Mouse (Mus musculus): ENCODE data around the gene Hcfc1. TPM values are rescaled to one million over a fixed set of nuclear protein-coding genes. Genes with fewer than 3 reads are reported as not detected.

Hcfc1 gene
- polyA plus RNA-seq, 1 experiment from 2014 or later = 39.1 TPM

DNA sequence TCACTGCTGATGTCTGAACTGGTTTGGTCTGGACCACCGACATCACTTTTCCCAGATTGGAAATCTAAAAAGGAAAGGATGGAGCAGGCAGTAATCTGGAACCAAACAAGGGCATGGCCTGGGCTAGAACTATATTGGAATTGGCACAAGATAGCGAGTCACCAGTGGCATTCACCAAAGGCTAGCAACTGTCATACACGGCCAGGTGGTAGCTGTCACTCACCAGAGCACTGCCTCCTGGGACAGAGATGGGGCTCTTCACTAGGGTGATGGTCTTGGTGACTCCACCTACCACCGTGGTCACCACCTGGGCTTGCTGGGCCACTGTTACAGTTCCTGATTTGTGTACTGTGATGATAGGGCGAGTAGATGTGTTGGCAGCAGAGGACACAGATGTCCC is 13.6 kb downstream of the Hcfc1 start:
- no peak overlapping the region for H3K27ac ChIP-seq (ENCODE audit: low read length)
- no peaks in the 10 kb centered on the region for H3K9me3 ChIP-seq (replicated peaks; ENCODE audit: control insufficient read depth, low read length)
- H3K9ac ChIP-seq (ENCODE audit: low read length) = no peak overlapping the region
- H3K4me1 ChIP-seq (ENCODE audit: control insufficient read depth, insufficient read depth, low read length) = no peaks in the 10 kb centered on the region
- H3K27me3 ChIP-seq (ENCODE audit: control insufficient read depth, insufficient read depth, low read length) = no peaks in the 10 kb centered on the region
- no peak overlapping the region for H3K4me3 ChIP-seq (replicated peaks; ENCODE audit: low read length)
- ATAC-seq (ENCODE audit: insufficient read depth, low FRiP score) = no peak
- H3K36me3 ChIP-seq (ENCODE audit: control insufficient read depth, insufficient read depth, low read length) = peaks cover 15% of the 10 kb centered on the region
- 87% methylated on average over 5 of the region's 5 CpGs for WGBS
- H3K4me2 ChIP-seq (ENCODE audit: low read depth, low read length) = no peak overlapping the region

GRCm38 (mm10) chrX:73949341-73949740 is 16.8 kb downstream of the Hcfc1 start:
- no peak; the same call in 1 of the 2 replicates for ATAC-seq (ENCODE audit: insufficient read depth, low FRiP score)

DNA sequence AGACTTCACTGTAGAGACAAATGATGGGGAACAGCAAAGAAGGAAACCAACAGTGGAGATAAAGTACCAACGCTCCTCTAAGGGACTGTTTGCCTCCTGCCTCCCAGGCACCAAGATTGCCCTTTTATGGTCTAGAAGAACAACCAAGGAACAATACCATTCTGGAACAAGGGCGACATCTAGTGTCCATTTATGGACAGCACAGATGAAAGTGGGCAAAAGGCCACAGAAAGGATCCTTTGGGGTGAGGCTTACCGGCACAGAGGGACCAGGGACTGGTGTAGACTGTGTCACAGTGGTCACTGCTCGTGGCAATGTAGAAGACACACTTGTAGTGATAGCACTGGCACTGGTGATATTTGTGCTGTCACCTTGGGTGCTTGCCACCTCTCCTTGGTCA is 17.5 kb downstream of the Hcfc1 start:
- Histone ChIP-seq H3K4me1 (ENCODE audit: control insufficient read depth, insufficient read depth, low read length) (no peaks in the 10 kb centered on the region), H3K27me3 (ENCODE audit: control insufficient read depth, insufficient read depth, low read length) (no peaks in the 10 kb centered on the region), H3K4me2 (ENCODE audit: low read depth, low read length) (no peak overlapping the region), H3K27ac (ENCODE audit: low read length) (peak overlapping the region; percentile 27; the same call in 1 of the 2 replicates), H3K36me3 (ENCODE audit: control insufficient read depth, insufficient read depth, low read length) (0 out of 2 replicates have a peak, but pooled peaks cover 3% of the 10 kb centered on the region), H3K4me3 (replicated peaks; ENCODE audit: low read length) (no peak overlapping the region), H3K9ac (ENCODE audit: low read length) (no peak overlapping the region), H3K9me3 (replicated peaks; ENCODE audit: control insufficient read depth, low read length) (no peaks in the 10 kb centered on the region)
- WGBS = 30% methylated on average over 4 of the region's 4 CpGs
- peak; percentile 47 for ATAC-seq (ENCODE audit: insufficient read depth, low FRiP score)

More at GRCm38 (mm10) chrX:73949341-73949740, 16.8 kb downstream of the Hcfc1 start:
- 90% methylated on average over 10 of the region's 10 CpGs for WGBS
- Histone ChIP-seq H3K4me1 (ENCODE audit: control insufficient read depth, insufficient read depth, low read length) (no peaks in the 10 kb centered on the region), H3K27ac (ENCODE audit: low read length) (no peak overlapping the region), H3K27me3 (ENCODE audit: control insufficient read depth, insufficient read depth, low read length) (no peaks in the 10 kb centered on the region), H3K4me3 (replicated peaks; ENCODE audit: low read length) (no peak overlapping the region), H3K36me3 (ENCODE audit: control insufficient read depth, insufficient read depth, low read length) (peaks cover 8% of the 10 kb centered on the region; the same call in 1 of the 2 replicates), H3K4me2 (ENCODE audit: low read depth, low read length) (no peak overlapping the region), H3K9ac (ENCODE audit: low read length) (no peak overlapping the region), H3K9me3 (replicated peaks; ENCODE audit: control insufficient read depth, low read length) (no peaks in the 10 kb centered on the region)

GRCm38 (mm10) chrX:73946896-73947295 is 19.3 kb downstream of the Hcfc1 start:
- no peaks in the 10 kb centered on the region for H3K4me1 ChIP-seq (ENCODE audit: control insufficient read depth, insufficient read depth, low read length)
- H3K27ac ChIP-seq (ENCODE audit: low read length) = no peak overlapping the region
- H3K4me2 ChIP-seq (ENCODE audit: low read depth, low read length) = no peak overlapping the region
- no peak overlapping the region for H3K9ac ChIP-seq (ENCODE audit: low read length)
- H3K36me3 ChIP-seq (ENCODE audit: control insufficient read depth, insufficient read depth, low read length) = 0 out of 2 replicates have a peak, but pooled peaks cover 3% of the 10 kb centered on the region
- H3K4me3 ChIP-seq (replicated peaks; ENCODE audit: low read length) = no peak overlapping the region
- H3K9me3 ChIP-seq (replicated peaks; ENCODE audit: control insufficient read depth, low read length) = no peaks in the 10 kb centered on the region
- ATAC-seq (ENCODE audit: insufficient read depth, low FRiP score) = no peak
- H3K27me3 ChIP-seq (ENCODE audit: control insufficient read depth, insufficient read depth, low read length) = no peaks in the 10 kb centered on the region
- 71% methylated on average over 6 of the region's 6 CpGs for WGBS

DNA sequence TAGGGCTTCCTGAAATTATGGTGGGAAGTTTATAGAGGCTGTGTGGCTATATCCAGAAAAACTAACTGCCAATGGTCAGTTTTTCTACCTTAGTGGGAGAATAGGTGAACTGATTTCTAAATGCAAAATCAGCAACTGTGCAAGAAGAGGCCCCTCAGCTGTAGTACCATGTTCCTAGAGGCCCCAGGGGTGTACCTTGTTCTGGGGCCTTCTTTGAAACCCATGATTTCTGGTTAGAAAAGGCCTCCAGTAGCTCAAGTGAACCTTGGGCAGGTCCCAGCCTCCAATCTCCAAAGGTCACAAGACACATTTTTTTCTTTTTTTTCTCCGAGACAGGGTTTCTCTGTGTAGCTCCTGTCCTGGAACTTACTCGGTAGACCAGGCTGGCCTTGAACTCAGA is 23.9 kb downstream of the Hcfc1 start:
- H3K4me2 ChIP-seq (ENCODE audit: low read depth, low read length) = no peak overlapping the region
- WGBS = 71% methylated on average over 2 of the region's 2 CpGs
- H3K9ac ChIP-seq (ENCODE audit: low read length) = no peak overlapping the region
- H3K27ac ChIP-seq (ENCODE audit: low read length) = no peak overlapping the region
- no peaks in the 10 kb centered on the region for H3K9me3 ChIP-seq (replicated peaks; ENCODE audit: control insufficient read depth, low read length)
- no peaks in the 10 kb centered on the region for H3K4me1 ChIP-seq (ENCODE audit: control insufficient read depth, insufficient read depth, low read length)
- no peak overlapping the region for H3K4me3 ChIP-seq (replicated peaks; ENCODE audit: low read length)
- H3K36me3 ChIP-seq (ENCODE audit: control insufficient read depth, insufficient read depth, low read length) = no peaks in the 10 kb centered on the region
- H3K27me3 ChIP-seq (ENCODE audit: control insufficient read depth, insufficient read depth, low read length) = no peaks in the 10 kb centered on the region
- ATAC-seq (ENCODE audit: insufficient read depth, low FRiP score) = no peak

- ATAC-seq (ENCODE audit: insufficient read depth, low FRiP score) = peak; percentile 17; the same call in 1 of the 2 replicates
- H3K9me3 ChIP-seq (replicated peaks; ENCODE audit: control insufficient read depth, low read length) = no peaks in the 10 kb centered on the region
- H3K9ac ChIP-seq (ENCODE audit: low read length) = no peak overlapping the region
- H3K4me2 ChIP-seq (ENCODE audit: low read depth, low read length) = no peak overlapping the region
- H3K36me3 ChIP-seq (ENCODE audit: control insufficient read depth, insufficient read depth, low read length) = no peaks in the 10 kb centered on the region
- no peaks in the 10 kb centered on the region for H3K4me1 ChIP-seq (ENCODE audit: control insufficient read depth, insufficient read depth, low read length)
- H3K4me3 ChIP-seq (replicated peaks; ENCODE audit: low read length) = no peak overlapping the region
- no peaks in the 10 kb centered on the region for H3K27me3 ChIP-seq (ENCODE audit: control insufficient read depth, insufficient read depth, low read length)
- no peak overlapping the region for H3K27ac ChIP-seq (ENCODE audit: low read length)
- WGBS = 58% methylated on average over 2 of the region's 2 CpGs
These were observed 24.3 kb downstream of the Hcfc1 start for GRCm38 (mm10) chrX:73941860-73942259.

- ATAC-seq (ENCODE audit: insufficient read depth, low FRiP score) = no peak
- no peaks in the 10 kb centered on the region for H3K4me1 ChIP-seq (ENCODE audit: control insufficient read depth, insufficient read depth, low read length)
- WGBS = 72% methylated on average over 2 of the region's 2 CpGs
- no peaks in the 10 kb centered on the region for H3K9me3 ChIP-seq (replicated peaks; ENCODE audit: control insufficient read depth, low read length)
- no peak overlapping the region for H3K4me2 ChIP-seq (ENCODE audit: low read depth, low read length)
- no peaks in the 10 kb centered on the region for H3K27me3 ChIP-seq (ENCODE audit: control insufficient read depth, insufficient read depth, low read length)
- no peak overlapping the region for H3K4me3 ChIP-seq (replicated peaks; ENCODE audit: low read length)
- H3K27ac ChIP-seq (ENCODE audit: low read length) = no peak overlapping the region
- H3K36me3 ChIP-seq (ENCODE audit: control insufficient read depth, insufficient read depth, low read length) = no peaks in the 10 kb centered on the region
- no peak overlapping the region for H3K9ac ChIP-seq (ENCODE audit: low read length)
These were observed 34.3 kb downstream of the Hcfc1 start for GRCm38 (mm10) chrX:73931871-73932270.

DNA sequence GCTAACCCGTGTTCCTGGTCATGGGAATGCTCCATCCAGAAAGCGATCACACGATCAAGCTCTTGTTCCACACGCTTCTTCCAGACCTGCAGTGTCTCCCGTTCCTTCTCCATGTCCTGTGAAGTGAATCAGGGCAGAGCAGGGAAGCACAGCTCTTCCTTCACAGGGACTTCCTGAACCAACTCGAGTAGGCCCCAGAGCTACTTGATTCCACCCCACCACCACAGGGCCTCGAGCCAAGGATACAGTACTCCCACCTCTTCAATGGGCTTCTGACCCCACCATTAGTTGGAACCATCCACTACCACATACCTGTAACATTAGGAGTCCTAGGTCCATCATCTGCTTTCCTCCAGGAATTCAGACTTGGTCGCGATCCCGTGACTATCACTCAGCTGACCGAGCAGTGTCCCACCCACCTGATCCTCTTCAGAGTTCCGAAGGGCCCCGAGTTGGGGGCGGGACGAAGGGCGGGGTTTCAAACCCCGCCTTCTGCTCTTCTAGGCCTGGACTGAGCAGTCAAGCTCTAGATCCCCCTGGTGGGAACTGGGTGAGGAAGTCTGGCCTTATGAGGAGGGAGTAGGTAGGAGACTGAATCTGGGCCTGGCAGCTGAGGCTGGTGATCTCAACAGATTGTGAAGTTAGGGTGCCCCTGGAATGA is 35.6 kb downstream of the Hcfc1 start, which contains the start of gene Renbp:
TSS of gene Renbp (minus strand) at position 449 of the 661 bp plus-strand sequence.
- Histone ChIP-seq H3K4me2 (ENCODE audit: low read depth, low read length) (peak within 1 kb of the TSS; percentile 41), H3K36me3 (ENCODE audit: control insufficient read depth, insufficient read depth, low read length) (no peaks in the 10 kb centered on the region), H3K4me3 (replicated peaks; ENCODE audit: low read length) (peak within 1 kb of the TSS; percentile 43), H3K9me3 (replicated peaks; ENCODE audit: control insufficient read depth, low read length) (no peaks in the 10 kb centered on the region), H3K9ac (ENCODE audit: low read length) (peak within 1 kb of the TSS; percentile 65), H3K27me3 (ENCODE audit: control insufficient read depth, insufficient read depth, low read length) (no peaks in the 10 kb centered on the region), H3K27ac (ENCODE audit: low read length) (no peak within 1 kb of the TSS; the same call in 1 of the 2 replicates), H3K4me1 (ENCODE audit: control insufficient read depth, insufficient read depth, low read length) (no peaks in the 10 kb centered on the region)
- peak; percentile 92 for ATAC-seq (ENCODE audit: insufficient read depth, low FRiP score)
- WGBS = 34% methylated on average over 17 of the region's 17 CpGs

- 51% methylated on average over 4 of the region's 8 CpGs for WGBS
- Histone ChIP-seq H3K27me3 (ENCODE audit: control insufficient read depth, insufficient read depth, low read length) (no peaks in the 10 kb centered on the region), H3K4me2 (ENCODE audit: low read depth, low read length) (peak overlapping the region; percentile 72), H3K9me3 (replicated peaks; ENCODE audit: control insufficient read depth, low read length) (no peaks in the 10 kb centered on the region), H3K4me1 (ENCODE audit: control insufficient read depth, insufficient read depth, low read length) (no peaks in the 10 kb centered on the region), H3K9ac (ENCODE audit: low read length) (peak overlapping the region; percentile 74), H3K4me3 (replicated peaks; ENCODE audit: low read length) (peak overlapping the region; percentile 60), H3K36me3 (ENCODE audit: control insufficient read depth, insufficient read depth, low read length) (no peaks in the 10 kb centered on the region), H3K27ac (ENCODE audit: low read length) (peak overlapping the region; percentile 66; the same call in 1 of the 2 replicates)
- ATAC-seq (ENCODE audit: insufficient read depth, low FRiP score) = no peak
These were observed 43.6 kb downstream of the Hcfc1 start for GRCm38 (mm10) chrX:73922550-73922882.

Measured in stomach, embryonic 16.5 days (tissue).